Mouse (Mus musculus) ES-E14 (cell line): ENCODE measurements around the gene Uggt1. TPM values are rescaled to one million over a fixed set of nuclear protein-coding genes. Genes with fewer than 3 reads are reported as not detected.

Experiments
- DNase-seq: peaks from one replicate; pipeline ENCODE4 v3.0.0-alpha.2; 2013; ENCODE audit warnings: low read depth, low spot score
- H3K27ac ChIP-seq: 2 replicates; pipeline ENCODE4 v1.5.1; 2012; ENCODE audit warnings: low read depth, mild to moderate bottlenecking, low read length, moderate library complexity, mixed read lengths; ENCODE audit not compliant: poor library complexity, insufficient read depth, severe bottlenecking
- H3K36me3 ChIP-seq: 2 replicates; pipeline ENCODE4 v1.6.1; 2012; ENCODE audit warnings: mild to moderate bottlenecking, low read length, moderate library complexity, mixed read lengths; ENCODE audit not compliant: control insufficient read depth, poor library complexity, insufficient read depth, severe bottlenecking
- H3K4me1 ChIP-seq, 2 experiments: fragments of 150-350 bp in 1 of 2; sonication (generic) in 1 of 2; 2 replicates each; pipeline ENCODE4 v1.6.1; 2012; ENCODE audit warnings: low read length in 2 of 2, mild to moderate bottlenecking in 1 of 2, mixed read lengths in 1 of 2; ENCODE audit not compliant: control insufficient read depth in 2 of 2, insufficient read depth in 2 of 2, poor library complexity in 1 of 2
- H3K4me3 ChIP-seq, 2 experiments: fragments of 150-350 bp in 1 of 2; sonication (generic) in 1 of 2; 2 replicates each; pipeline ENCODE4 v1.5.1; 2012; ENCODE audit warnings: low read length in 2 of 2, low read depth in 1 of 2, mild to moderate bottlenecking in 1 of 2, mixed read lengths in 1 of 2; ENCODE audit not compliant: insufficient read depth in 1 of 2, poor library complexity in 1 of 2, severe bottlenecking in 1 of 2
- H3K9ac ChIP-seq: 2 replicates; pipeline ENCODE4 v1.6.1; 2012; ENCODE audit warnings: low read depth, mild to moderate bottlenecking, low read length, mixed read lengths; ENCODE audit not compliant: poor library complexity, insufficient read depth, severe bottlenecking
- H3K9me3 ChIP-seq: fragments of 150-350 bp; sonication (generic); 2 replicates; pipeline ENCODE4 v1.6.1; 2012; ENCODE audit warnings: low read depth, mild to moderate bottlenecking, low read length; ENCODE audit not compliant: control insufficient read depth, insufficient read depth
- CHD2 ChIP-seq: IDR thresholded peaks from 2 replicates; pipeline ENCODE4 v1.6.1; 2014; ENCODE audit warnings: mild to moderate bottlenecking, low read depth, low read length, inconsistent platforms
- HCFC1 ChIP-seq: IDR thresholded peaks from 2 replicates; pipeline ENCODE4 v1.6.1; 2012; ENCODE audit warnings: low read length, inconsistent platforms, borderline replicate concordance; ENCODE audit not compliant: insufficient read depth
- MAFK ChIP-seq: IDR thresholded peaks from 2 replicates; pipeline ENCODE4 v1.6.1; 2014; ENCODE audit warnings: mild to moderate bottlenecking, low read depth, low read length, inconsistent platforms; ENCODE audit not compliant: insufficient read depth
- ZC3H11A ChIP-seq: IDR thresholded peaks from 2 replicates; pipeline ENCODE4 v1.6.1; 2012; ENCODE audit warnings: low read depth, mild to moderate bottlenecking, inconsistent platforms, low read length, borderline replicate concordance
- ZNF384 ChIP-seq: IDR thresholded peaks from 2 replicates; pipeline ENCODE4 v1.6.1; 2012; ENCODE audit warnings: low read depth, low read length, inconsistent platforms
- in situ Hi-C, 2 experiments: fragments of 600-800 bp; cut with MboI; formaldehyde crosslinking; loops; one replicate each; pipeline ENCODE4 v1.15.1; 2025; ENCODE audit warnings: low sequenced_read_pairs in 2 of 2, inconsistent platforms in 1 of 2; ENCODE audit not compliant: unreplicated experiment in 2 of 2
- total RNA-seq: library from RNA; depleted of rRNA; stranded (reverse); fragments of 300-350 nt; gene quantifications from 2 replicates; pipeline ENCODE4 v1.2.3, GENCODE M21; 2012

Gene Uggt1
- total RNA-seq, 1 experiment, result 136 TPM

- no peak overlapping the region for H3K27ac ChIP-seq
- DNase-seq, result no peak
- TF ChIP-seq MAFK (no peak), ZC3H11A (no peak), ZNF384 (no peak), HCFC1 (no peak), CHD2 (no peak)
- no peaks in the 10 kb centered on the region for H3K9me3 ChIP-seq
- H3K9ac ChIP-seq, result no peak overlapping the region
- no peak overlapping the region for H3K4me3 ChIP-seq
- H3K36me3 ChIP-seq, result peaks cover 3% of the 10 kb centered on the region; the same call in 1 of the 2 replicates
- in situ Hi-C loops, result no loop called here
- peaks cover 4 to 7% of the 10 kb centered on the region in 2 experiments for H3K4me1 ChIP-seq
Measured at GRCm38 (mm10) chr1:36239396-36239795, 5.1 kb downstream of the Uggt1 start.

- Histone ChIP-seq H3K27ac (no peak overlapping the region; the same call in 1 of the 2 replicates), H3K4me1 (peaks cover 2 to 7% of the 10 kb centered on the region in 2 experiments; a peak in 2 of 4 replicates), H3K36me3 (peaks cover 13% of the 10 kb centered on the region), H3K4me3 (no peak overlapping the region), H3K9me3 (no peaks in the 10 kb centered on the region), H3K9ac (no peak overlapping the region)
- in situ Hi-C loops, result no loop called here
- TF ChIP-seq ZNF384, result no peak
- TF ChIP-seq MAFK, result no peak
- TF ChIP-seq HCFC1, result no peak
- no peak for TF ChIP-seq ZC3H11A
- TF ChIP-seq CHD2, result no peak
- no peak for DNase-seq
Measured at GRCm38 (mm10) chr1:36235855-36236254, 8.7 kb downstream of the Uggt1 start.

GRCm38 (mm10) chr1:36235057-36235639 is 9.4 kb downstream of the Uggt1 start:
- peaks cover 13% of the 10 kb centered on the region for H3K36me3 ChIP-seq
- TF ChIP-seq MAFK (no peak), HCFC1 (no peak), ZNF384 (no peak), CHD2 (no peak), ZC3H11A (no peak)

GRCm38 (mm10) chr1:36233218-36233617 is 11.3 kb downstream of the Uggt1 start:
- no peak overlapping the region for H3K9ac ChIP-seq
- no peak overlapping the region for H3K4me3 ChIP-seq
- H3K27ac ChIP-seq, result no peak overlapping the region
- peaks cover 16% of the 10 kb centered on the region for H3K36me3 ChIP-seq
- in situ Hi-C loops, result no loop called here
- TF ChIP-seq MAFK, result no peak
- H3K4me1 ChIP-seq, result 0 out of 4 replicates have a peak, but pooled peaks cover 0 to 2% of the 10 kb centered on the region in 2 experiments
- no peak for DNase-seq
- H3K9me3 ChIP-seq, result no peaks in the 10 kb centered on the region

More at GRCm38 (mm10) chr1:36235057-36235639, 9.4 kb downstream of the Uggt1 start:
- Histone ChIP-seq H3K9me3 (no peaks in the 10 kb centered on the region), H3K4me1 (peaks cover 2 to 4% of the 10 kb centered on the region in 2 experiments; a peak in 2 of 4 replicates), H3K9ac (no peak overlapping the region), H3K4me3 (no peak overlapping the region), H3K27ac (no peak overlapping the region)
- in situ Hi-C loops, result no loop called here
- DNase-seq, result no peak
